Mouse (Mus musculus): ENCODE data around the gene Sema6d. TPM values are rescaled to one million over a fixed set of nuclear protein-coding genes. Genes with fewer than 3 reads are reported as not detected.

Sema6d gene
- total RNA-seq, 2 experiments from 2014 or later = 83.4 to 91.4 TPM

DNA sequence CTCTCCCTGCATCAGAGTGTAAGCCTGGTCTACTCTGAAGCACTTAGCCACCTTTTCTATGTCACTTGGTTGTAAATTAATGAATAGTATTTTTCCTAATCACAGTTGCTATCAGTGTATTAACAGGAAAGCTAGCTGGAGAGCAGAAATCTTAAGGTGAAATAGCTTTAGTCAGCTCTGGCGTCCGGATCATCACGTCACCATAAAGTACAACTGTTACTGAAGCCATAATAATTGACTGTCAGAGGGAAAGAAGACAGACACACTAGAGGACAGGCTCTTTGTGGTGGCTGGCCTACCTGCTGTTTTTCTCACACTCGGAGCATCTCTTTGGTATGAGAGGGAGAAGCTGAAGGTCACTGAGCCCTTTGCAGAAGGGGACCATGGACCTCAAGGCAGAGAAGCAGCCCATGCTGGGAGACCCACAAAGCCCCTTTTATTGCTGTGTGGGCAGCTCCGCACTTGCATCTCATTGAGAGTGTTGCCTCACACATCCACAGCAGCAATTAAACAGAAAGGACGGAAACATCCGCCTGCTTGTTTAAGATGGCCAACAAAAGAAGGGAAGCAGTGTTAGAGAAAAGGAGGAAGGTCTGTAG lies 72.3 kb downstream of the Sema6d start:
- peak; percentile 3 for DNase-seq
- intact Hi-C loops (cut with DNase I) = no loop called here

DNA sequence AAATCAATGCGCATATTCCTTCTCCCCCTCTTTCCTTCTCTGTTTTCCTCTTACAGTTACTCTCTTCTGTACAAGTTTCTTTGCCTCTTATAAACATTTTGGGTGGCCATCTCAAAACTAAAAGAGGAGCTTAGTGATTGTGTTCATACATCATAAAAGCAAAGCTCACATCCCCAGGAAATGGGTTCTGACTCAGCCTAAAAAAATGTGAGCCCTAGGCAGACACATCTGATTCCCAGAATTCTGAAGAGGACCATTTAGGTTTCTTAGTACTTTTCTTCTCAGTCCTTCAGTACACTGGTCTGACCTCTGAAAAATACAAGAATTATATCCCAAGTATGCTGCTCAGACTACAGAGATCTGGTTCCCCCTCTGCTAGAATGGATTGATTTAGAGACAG lies 78.6 kb downstream of the Sema6d start:
- intact Hi-C loops (cut with DNase I) = no loop called here
- DNase-seq = no peak

DNA sequence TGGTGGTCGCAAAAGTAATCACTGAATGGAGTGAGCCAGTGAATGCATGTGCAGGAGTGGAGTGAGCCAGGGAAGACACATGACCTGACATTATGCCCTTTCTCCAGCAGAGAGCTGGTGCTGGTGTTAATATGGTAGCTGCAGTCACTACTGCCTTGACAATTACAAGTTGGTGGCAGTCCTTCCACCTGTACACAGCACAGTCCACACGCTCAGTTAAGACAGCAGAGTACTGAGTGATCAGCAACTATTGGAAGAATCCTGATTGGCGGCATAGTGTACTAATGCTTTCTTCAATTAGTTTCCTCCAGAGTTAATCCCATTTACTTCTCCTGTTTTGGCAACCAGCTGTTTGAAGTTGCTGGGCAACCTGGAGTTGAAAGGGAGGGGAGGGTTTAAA lies 81.9 kb downstream of the Sema6d start:
- intact Hi-C loops (cut with DNase I) = no loop called here

DNA sequence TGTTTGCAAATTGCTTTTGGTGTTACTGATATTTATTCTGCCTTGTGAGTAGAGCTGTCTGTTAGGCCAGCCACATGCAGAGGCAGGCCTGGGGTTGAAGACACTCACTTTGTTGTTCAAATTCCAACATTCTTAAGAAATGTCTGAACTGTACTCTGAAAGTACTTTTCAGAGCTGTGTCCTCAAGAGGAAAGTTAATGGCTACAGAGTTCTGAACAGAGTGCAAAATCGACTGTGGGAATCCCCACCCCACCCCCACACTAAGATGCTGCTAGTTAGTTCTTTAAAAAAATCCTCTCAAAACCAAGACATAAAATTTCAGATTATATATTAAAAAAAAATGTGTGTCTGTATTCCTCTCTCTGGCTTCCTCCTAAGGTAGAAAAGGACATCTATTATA lies 86.5 kb downstream of the Sema6d start:
- DNase-seq = no peak
- intact Hi-C loops (cut with DNase I) = no loop called here

More for the DNA sequence above, 81.9 kb downstream of the Sema6d start:
- DNase-seq = no peak

DNA sequence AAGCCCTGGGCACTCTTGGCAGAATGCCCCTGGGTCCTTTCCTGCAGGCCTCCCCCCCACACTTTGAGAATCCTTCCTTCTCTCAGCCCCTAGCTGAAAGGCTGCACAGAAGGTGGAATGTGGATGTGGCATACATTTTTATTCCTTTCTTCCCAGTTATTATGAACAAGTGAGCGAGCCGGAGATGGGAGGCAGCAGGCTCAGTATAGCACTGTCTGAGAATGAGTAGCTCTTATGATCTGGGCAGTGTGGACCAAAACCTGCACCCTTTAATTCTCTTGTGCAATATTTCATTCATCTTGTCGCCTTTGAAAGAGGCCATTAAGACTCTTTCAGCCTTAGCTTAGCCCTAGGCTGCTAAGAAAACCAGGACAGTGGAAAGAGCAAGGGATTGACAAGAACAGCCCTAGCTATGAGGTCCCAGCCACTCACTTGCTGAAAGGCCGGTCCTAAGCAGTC lies 87.0 kb downstream of the Sema6d start:
- peak; percentile 16 for DNase-seq
- intact Hi-C loops (cut with DNase I) = no loop called here

DNA sequence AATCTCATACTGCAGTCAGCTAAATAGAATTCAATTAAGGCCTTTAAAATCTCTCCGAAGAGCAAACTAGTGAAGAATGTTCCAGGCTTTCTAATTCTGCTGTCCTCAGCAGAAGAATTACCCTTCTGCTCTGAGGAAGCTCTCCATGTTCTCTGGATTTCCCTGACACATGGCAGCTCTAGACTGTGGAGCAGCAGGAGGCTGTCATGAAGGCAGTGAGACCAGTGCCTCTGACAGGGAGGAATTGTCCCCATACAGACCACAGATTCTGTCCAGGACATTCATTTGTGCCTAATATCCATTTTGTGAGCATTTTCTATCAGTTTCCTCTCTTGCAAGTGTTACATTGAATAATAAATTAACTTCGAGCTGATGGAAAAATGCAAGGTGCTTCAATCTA lies 99.5 kb downstream of the Sema6d start:
- peak; percentile 9 for DNase-seq
- intact Hi-C loops (cut with DNase I) = no loop called here

DNA sequence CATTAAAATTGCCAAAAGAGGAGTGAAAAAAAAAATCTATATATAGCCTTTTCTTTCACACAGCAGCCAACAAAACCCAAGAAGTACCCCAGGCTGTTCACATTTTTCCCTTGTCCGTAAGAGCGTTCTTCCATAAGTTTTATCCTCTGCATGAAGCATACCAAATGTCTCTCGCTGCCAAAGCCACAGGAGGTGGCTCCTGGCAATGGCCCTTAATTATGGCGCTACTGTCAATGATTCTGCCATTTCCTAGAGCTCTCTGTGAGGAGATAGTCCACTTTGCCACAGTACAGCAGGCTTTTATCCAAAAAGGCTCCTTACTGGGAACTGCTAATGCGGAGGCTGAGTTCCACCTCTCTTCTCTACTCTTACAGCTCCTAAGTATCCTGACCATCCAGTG lies 104.3 kb downstream of the Sema6d start:
- DNase-seq = peak; percentile 26
- intact Hi-C loops (cut with DNase I) = no loop called here

DNA sequence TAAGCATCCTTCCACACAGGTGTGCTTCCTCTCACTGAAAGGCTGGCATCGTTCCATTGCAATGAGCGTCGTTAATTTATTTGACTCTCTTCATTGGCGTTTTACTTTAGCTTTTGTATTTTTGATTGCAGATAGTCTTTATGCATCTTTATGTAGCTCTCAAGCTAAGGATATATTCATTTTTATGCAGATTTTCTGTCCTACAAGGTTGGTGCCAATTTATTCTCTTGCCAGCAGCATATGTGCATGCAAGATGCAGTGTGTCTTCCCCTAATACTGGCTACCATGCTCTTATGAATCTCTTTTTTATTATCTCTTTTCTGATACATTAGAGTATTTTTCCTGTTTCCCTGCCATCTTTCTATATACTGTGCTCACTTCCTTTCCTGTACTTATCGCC lies 111.7 kb downstream of the Sema6d start:
- no peak for DNase-seq
- intact Hi-C loops (cut with DNase I) = no loop called here

DNA sequence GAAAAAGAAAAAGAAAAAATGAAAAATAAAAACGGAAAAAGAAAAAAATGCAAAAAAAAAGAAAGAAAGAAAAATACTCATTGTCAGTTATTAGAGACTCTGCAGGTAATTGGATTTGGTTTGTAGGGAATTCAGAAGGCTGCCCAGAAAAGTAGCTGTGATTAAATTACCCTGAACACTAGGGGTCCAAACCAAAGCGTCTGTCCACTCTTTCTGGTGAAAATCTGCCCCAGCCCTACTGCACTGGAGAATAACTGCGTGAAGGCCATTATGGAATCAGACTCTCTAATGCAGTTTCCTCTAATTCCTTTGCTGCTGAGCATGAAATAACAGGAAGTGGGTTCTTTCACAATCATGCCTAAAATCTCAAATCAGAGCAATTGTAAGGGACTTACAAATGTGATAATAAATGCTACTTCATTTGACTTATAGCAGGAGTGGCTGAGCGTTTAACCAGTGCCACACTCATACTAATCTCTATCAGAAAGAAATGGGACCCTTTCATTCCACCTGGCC lies 112.8 kb downstream of the Sema6d start:
- intact Hi-C loops (cut with DNase I) = loop anchor here (2.0 kb wide), 1 partner anchor 988 kb away; no protein-coding TSS in a partner anchor
- peak; percentile 10 for DNase-seq

DNA sequence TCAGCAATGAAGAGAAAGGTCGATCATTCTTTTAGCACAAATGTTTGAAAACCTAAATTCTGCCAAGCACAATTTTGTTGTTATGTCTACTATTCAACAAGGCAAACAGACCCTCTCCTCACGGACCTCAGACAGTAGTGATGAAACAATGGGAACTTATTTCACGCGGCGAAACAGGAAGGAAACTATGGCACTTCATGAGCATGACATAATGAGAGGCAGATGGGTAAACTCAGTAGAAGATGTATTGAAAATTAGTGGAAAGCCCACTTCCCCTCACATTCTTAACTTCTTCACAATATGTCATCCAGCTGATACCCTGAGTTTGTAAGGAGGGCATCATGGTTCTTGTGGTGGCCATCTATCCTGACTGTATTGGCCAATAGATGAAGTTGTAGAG lies 116.0 kb downstream of the Sema6d start:
- DNase-seq = no peak
- intact Hi-C loops (cut with DNase I) = no loop called here

DNA sequence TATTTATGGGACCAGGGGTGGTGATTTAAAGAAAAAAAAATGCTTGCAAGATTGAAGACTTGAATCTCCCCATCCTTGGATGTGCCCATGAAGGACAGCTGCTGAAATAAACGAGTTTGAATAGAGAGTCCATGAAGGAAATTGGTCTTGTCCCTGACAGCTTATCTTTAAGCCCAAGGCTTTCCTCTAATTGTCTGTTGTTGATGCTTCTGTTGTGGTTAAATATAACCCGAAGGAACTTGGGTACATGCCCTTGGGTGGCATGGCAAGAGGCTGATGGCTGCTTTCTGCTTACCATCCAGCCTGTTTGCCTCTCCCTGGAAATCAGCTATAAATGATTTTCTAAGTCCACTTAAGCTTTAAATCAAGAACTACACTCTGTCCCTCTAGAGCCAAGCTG lies 118.5 kb downstream of the Sema6d start:
- intact Hi-C loops (cut with DNase I) = no loop called here
- no peak for DNase-seq

DNA sequence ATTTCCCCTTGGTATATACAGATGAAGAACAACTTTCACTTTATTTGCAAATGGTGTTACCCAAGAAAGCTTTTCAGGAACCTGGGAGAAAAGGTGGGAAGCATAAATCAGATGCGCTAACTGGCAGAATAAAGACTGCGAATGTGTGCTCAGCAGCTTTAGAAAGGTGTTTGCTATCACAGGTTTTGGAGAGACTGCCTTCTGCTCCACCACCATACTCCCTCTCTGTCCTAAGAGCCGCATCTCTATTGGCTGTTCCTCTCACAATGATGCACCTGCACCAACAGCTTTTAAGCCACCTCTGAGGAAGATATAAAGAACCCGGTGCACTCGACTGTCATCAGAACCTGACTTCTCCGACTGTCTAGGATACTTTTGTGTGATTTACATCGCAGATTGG lies 133.8 kb downstream of the Sema6d start:
- intact Hi-C loops (cut with DNase I) = no loop called here

DNA sequence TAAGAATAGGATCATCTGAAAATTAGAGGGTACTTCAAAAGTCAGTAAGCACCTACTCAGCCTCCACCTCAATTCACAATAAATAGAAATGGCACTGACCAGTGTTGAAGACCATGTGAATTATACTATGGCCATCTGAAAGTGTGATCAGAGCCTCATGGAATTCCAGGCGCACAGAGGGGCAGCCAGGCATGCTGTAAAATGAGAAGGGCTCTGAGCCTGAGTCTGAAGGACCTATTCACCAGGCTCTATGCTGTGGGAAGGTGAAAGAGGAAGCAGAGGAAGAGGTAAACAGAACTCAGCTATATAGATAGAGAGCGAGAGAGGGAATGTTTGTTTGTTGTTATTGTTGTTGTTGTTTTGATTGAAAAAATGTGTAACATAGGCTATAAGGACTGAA lies 134.6 kb downstream of the Sema6d start:
- intact Hi-C loops (cut with DNase I) = no loop called here

More for the DNA sequence above, 133.8 kb downstream of the Sema6d start:
- no peak for DNase-seq

DNA sequence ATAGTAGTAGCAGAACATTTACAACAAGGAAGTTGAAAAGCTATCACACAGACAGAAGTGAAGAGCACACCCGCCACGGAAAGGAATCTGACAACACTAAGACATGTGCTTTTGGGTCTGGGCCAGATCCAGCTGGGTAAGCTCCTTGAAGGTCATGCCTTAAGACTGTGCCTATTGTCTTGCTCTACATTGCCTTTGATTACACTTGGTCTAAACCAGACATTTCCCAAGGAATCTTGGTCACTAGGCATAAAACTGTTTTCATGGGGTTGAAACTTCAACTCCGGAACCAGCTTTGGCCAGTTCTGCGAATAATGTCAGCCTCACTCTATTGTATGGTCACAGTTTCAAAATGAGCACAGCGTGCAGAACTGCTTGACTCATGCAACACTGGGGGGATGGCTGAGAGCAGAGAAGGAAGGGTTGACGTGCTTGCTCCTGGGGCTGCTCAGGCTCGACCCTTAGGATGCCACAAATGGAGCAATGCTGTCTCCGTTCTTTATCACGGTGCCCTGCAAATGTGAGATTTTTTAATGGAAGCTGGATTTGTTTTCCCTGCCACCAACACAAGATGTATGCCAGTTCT lies 145.0 kb downstream of the Sema6d start:
- peak; percentile 47 for DNase-seq

More for the DNA sequence above, 134.6 kb downstream of the Sema6d start:
- no peak for DNase-seq

DNA sequence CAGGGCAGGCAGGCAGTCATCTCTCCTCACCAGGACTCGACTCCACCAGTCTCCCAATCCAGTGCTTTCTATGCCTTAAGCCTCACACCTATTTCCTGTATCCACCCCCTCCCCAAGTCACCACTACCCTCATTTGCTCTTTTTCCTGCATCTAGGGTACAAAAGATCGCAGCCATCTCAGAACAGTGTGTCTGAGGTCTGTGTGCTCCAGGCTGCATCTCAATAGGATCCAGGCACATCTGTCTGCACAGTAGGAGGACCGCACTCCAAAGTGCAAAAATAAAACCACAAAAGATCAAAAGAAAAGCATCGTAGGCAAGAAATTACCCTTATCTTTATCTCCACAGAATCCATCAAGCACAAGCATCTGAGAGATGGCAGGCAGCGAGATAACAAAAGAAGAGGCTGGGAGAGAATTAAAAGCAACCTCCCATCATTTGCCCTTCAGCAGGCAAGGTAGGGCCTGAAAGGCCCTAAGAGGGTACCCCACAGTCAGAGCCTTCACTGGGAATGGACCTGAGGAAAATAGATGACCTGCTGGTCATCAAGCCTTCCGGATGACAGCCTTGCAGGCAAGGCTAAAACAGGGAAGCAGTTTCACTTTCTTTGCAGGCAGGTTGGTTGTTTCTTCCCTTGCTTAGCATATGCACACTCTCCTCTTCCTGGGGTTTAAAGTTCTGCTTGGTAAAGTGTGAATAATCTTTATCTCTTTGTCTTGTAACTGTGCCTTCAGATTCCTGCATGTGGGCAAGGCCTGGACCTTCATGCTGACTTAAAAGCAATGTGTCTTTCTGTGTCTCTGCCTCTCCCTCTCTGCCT lies 145.7 kb downstream of the Sema6d start:
- intact Hi-C loops (cut with DNase I) = no loop called here
- no peak for DNase-seq

More for the DNA sequence above, 145.0 kb downstream of the Sema6d start:
- intact Hi-C loops (cut with DNase I) = no loop called here

DNA sequence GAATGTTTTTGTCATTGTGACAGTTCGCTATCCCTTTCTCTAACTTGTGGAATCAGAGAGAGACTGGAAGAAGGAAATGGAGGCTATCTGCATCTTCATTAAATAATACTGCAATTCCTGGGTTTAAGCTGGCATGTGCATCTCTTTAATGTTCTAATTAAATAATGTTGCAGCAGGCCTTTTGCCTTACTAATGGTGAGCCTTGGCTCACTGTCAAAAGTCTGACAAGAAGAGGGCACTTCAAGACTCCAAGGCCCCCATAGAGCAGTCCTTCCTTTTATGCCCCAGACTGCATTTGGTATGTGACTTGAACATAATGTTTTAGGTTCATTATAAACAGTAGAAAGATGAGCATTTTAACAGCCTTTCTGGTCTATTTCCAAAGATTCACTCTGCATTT lies 147.1 kb downstream of the Sema6d start:
- no peak for DNase-seq
- intact Hi-C loops (cut with DNase I) = no loop called here

DNA sequence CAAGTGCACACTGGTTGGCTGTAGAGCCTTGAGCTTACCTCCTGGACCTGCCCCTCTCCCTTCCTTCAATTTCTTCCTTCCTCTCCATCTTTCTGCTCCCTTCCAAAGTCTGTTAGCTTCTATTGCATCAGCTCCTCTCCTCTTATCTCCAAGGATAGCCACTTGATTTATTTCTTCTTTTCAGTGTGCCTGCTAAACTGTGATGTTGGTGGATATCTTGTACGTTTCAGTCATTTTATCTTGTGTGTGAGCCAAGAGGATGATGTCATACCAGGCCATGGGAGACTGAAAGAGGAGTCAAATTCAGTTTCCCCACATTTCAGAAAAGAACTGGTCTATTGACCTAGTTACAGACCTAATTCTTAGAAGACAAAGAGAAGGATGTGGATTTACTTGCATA lies 153.8 kb downstream of the Sema6d start:
- DNase-seq = no peak
- intact Hi-C loops (cut with DNase I) = no loop called here

DNA sequence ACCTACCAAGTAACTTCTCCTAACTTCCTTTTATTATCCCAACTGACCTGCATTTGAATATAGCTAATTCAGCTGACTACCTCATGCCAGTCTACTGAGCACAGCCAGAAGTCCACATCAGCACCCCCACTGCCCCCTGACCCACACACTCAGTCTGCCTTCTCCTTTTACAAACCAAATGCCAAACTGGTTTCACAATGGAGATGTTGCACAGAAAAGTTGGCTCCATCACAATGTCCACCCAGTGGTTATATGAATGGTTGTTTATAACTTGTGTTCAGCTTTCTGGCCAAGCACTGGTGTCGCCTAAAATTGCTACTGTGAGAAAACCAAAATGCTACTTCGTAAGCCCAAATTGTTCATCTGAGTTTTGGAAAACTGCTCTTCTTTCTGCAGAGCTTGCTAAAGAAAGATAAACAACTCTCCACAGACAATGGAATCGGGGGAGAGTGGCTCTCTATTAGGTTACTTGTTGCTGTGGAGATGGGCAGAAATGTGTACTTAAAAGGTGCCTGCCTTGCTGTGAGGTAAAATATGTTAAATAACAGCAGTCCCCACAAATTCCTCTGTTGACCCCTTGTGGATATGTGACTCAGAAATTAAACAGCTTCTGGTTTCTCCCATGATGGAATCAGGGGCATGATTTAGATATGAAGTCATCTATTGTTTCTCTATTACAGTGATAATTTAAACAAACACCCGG lies 154.9 kb downstream of the Sema6d start:
- peak; percentile 9 for DNase-seq
- intact Hi-C loops (cut with DNase I) = no loop called here

DNA sequence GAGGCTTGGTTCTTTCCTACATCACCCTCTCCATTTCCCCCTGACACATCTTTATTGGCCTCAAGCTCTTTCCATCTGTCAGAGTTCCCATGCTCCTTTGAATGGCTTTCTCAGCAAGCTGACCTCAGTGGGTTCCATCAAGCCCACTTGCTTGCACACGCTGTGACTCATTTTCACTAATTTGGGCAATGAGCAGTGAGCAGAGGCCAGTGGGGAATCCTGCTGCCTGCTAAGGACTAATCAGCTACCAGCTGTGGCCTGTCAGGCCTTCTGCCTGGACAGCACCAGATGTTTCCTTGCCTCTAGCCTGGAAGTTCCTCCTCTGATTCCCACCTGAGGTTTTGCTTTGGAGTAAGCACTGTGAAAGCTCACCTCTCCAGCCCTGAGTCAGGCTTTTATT lies 168.3 kb downstream of the Sema6d start:
- peak; percentile 33 for DNase-seq
- intact Hi-C loops (cut with DNase I) = no loop called here

DNA sequence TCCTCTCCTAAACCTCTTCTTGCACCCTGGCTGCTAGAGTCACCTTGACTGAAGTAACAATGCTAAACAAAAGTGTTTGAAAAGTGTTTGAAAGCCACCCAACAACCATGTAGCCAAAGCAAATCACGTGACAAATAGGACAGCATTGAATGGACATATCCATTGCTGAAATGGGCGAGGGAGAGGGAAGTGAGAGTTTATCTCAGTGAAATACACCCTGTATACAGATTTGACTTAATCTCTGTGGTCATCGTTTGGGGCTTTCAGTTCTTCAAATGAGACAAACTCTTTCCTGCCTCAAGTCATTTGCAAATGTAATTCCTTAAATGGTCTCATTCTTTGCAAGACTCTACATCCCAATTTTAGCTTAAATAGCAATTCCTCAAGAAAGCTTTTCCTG lies 174.5 kb downstream of the Sema6d start:
- DNase-seq = no peak
- intact Hi-C loops (cut with DNase I) = no loop called here

DNA sequence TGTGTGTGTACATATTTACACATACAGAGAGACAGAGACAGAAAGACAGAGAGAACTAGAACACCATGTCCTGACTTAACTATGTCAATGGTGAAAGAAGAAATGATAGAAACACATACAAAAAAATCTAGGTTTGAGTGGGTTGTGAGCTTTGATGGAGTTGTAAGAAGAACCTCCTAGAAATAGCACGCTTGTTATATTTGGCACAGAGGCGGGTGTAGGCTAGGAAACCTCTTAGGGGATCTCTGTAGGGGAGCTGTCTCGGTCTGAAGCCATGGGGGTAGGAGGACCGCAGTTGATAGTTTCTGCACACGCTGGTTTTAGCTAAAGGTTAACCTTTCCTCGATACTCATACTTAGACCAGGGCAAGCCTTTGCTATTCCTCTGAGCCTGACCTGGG lies 181.4 kb downstream of the Sema6d start:
- intact Hi-C loops (cut with DNase I) = no loop called here
- no peak for DNase-seq

Data from left cerebral cortex, postnatal 4 days (tissue).